Mouse (Mus musculus): ENCODE results near the gene Cdkal1.
A peak's percentile ranks its signal among the peaks of the same experiment; 100 is the strongest.

DNA sequence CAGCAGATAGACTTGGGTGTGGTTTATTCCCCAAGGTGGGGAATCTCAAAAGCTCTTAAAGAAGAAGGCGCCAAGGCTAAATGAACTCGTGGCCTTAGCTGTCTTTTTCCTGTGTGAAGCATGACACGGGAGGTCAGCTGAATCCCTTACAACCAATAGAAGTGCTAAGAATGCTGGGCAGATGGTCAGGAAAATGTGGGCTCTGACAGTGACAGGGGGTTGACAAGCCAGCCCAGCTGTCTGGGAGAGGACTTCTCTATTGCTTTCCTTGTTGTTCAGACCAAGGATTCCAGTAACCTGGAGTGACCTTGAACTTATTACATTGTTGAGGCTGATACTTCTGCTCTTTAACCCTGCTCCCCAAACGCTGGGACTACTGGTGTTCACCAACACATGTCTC lies 564.9 kb downstream of the Cdkal1 start:
- TF ChIP-seq POLR2AphosphoS2 (IDR thresholded peaks at IDR 0.05; ENCODE audit: insufficient read length, low read depth) (no peak), MAX (IDR thresholded peaks at IDR 0.05; ENCODE audit: low read depth) (no peak), MYOD1 (IDR thresholded peaks at IDR 0.05; ENCODE audit: control insufficient read depth in 1 of 3, insufficient read length in 2 of 3, low read depth in 2 of 3) (peak; percentile 95 to 99 (median 98)), POLR2A (IDR thresholded peaks at IDR 0.05; ENCODE audit: insufficient read length, low read depth) (no peak), USF1 (IDR thresholded peaks at IDR 0.05; ENCODE audit: low read depth) (peak; percentile 40), MYOG (IDR thresholded peaks at IDR 0.05; ENCODE audit: control insufficient read depth in 1 of 3, insufficient read depth in 1 of 3, insufficient read length in 2 of 3, low read depth in 2 of 3) (peak in 1 of 3 experiments; percentile 65), TCF12 (IDR thresholded peaks at IDR 0.05; ENCODE audit: insufficient read depth, poor library complexity, severe bottlenecking) (peak; percentile 34), SRF (IDR thresholded peaks at IDR 0.05; ENCODE audit: control insufficient read depth, insufficient read length, low read depth) (no peak), REST (IDR thresholded peaks at IDR 0.05; ENCODE audit: insufficient read depth, insufficient read length) (no peak), E2F4 (IDR thresholded peaks at IDR 0.05; ENCODE audit: insufficient read depth) (no peak), CEBPB (IDR thresholded peaks at IDR 0.05; ENCODE audit: insufficient read depth, poor library complexity, severe bottlenecking) (no peak)

Data from myocyte (in vitro differentiated cells).